Mouse (Mus musculus): ENCODE data around the gene Gpc1.

Gene Gpc1

DNA sequence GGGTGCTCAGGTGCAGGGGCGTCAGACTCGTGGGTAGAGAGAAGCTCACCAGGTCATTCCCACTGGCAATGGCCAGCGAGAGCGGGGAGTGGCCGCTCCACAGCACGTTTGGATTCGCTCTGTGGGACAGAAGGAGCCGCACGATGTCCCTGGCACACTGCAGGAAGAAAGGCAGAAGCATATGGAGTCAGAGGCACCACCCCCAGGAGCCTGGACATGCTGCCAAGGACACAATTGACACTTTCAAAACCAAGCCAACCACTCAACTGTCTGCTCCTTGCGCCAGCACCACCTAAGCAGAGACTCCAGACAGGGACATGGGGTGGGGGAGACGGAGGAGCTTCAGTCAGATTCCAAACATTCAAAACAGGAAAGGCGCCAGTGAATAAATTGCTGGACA lies 47.8 kb downstream of the Gpc1 start:
- in situ Hi-C loops (cut with MseI, MboI) = no loop called here

DNA sequence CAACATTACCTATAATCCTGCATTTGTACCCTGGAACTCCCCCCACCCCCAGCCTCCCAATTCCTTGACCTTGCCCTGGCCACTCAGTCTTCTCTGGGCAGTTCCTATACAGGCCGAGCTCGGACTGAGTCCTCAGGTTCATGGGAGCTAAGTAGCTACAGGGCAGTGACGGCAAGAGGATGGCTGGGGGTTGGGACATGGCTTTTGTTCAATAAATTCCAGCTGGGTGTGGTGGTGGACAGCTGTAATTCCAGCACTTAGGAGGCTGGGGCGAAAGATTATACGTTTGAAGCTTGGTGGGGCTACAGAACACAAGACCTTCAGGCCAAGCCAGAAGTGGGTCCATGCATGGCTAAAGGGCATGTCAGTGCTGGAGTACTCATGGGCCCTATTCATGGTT lies 48.7 kb downstream of the Gpc1 start:
- in situ Hi-C loops (cut with MseI, MboI) = no loop called here

DNA sequence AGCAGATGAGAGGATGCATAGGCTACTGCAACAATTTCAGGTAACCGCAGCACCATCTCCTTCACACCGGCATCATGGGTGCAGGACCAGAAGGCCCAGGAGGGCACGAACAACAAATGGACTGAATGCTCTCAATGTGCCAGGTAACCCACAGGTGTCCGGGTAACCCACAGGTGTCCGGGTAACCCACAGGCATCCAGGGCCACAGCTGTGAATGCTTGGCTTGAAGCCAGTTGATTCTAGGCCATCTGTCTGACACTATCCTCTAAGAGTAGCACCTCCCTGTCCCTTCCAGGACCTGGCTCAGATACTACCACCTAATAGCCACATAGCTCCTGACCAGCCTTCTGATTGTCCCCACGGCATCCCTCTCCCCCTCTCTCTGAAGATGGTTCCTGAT lies 50.5 kb downstream of the Gpc1 start:
- in situ Hi-C loops (cut with MseI, MboI) = no loop called here

DNA sequence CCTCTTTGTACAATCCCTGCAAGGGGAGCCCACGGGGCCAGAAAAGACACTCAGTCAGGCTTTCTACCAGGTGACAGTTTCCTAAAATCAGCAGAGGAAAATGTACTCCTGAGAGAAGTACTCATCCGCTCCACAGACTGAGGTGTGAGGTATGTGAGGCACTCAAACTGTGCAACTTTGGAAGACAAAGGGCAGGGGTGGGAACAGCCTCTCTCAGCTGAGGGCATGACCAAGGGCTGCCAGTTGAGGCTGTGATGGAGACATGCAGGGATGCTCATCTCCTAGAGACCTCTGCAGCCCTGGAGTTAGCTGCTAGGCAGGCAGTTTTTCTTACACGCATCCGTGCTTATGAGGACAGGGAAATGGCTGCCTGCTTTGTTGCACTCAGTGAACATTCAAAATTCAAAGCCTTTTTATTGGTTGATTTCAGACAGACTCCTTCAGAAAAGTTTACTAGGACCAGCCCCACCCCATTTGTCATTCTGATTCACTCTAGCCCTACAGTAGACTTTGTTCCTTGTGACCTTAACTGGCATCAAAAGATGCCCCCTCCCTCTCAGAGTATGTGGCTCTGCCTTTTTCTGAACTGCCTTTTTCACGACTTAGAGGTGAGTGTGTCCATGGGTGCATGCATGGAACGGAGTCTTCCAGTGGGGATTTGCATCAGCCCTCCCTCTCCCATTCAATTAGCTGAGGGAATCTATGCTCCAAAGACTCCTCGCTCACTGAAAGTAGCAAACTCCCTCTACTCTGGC lies 57.6 kb downstream of the Gpc1 start:
- in situ Hi-C loops (cut with MseI, MboI) = no loop called here

DNA sequence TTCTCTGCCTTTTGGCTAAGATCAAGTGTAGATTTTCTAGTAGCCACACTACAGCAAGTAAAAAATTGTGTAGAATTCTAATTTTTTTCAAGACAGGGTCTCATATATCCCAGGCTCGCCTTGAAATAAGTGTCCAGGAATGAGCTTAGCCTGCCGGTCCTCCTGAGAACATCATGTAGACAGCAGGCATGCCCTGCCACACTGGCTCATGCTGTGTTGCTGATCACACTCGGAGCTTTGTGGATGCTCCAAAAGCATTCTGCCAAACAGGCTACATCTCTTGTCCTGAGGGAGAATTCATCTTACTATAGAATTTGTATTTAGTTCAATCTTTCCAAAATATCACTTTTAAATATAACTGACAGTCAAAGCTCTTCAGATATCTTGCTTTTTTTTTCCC lies 61.3 kb downstream of the Gpc1 start:
- in situ Hi-C loops (cut with MseI, MboI) = no loop called here

DNA sequence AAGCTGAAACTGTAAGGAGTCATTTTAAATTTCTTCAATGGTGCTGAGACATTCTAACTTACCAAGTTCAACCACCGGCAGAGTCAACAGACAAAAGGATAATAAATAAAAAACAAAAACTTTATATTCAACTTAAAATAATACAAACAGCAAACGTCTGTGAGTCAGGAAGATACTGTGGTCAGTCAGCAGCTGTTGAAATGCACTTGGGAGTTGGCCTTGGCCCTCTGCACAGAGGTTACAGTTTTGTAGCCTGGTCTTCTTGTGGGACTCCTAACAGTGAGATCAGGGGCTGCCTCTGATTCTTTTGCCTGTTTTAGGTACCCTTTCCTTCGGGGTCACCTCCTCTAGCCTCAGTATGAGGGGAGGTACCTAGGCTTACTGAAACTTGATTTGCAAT lies 62.5 kb downstream of the Gpc1 start:
- in situ Hi-C loops (cut with MseI, MboI) = no loop called here

DNA sequence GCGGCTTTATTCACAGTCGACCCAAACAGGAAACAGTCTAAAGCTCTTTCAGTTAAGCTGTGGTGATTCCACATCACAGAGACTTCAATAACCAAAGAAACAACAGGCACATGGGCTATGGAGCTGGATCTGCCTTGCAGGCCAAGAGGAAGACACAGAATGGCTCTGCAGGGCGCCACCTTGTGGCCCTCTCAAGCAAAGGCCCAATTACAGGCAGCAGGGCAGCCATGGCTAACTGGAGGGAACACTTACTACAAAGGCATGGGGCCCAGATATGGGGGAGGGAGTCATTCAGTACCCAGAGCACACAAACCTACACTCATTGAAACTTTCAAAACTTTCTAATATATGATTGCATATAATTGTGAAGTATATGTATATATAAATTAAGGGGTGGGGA lies 63.6 kb downstream of the Gpc1 start:
- in situ Hi-C loops (cut with MseI, MboI) = loop anchor here in 1 of 2 experiments (5.0 kb wide), 1 partner anchor 53 kb away; no protein-coding TSS in a partner anchor

DNA sequence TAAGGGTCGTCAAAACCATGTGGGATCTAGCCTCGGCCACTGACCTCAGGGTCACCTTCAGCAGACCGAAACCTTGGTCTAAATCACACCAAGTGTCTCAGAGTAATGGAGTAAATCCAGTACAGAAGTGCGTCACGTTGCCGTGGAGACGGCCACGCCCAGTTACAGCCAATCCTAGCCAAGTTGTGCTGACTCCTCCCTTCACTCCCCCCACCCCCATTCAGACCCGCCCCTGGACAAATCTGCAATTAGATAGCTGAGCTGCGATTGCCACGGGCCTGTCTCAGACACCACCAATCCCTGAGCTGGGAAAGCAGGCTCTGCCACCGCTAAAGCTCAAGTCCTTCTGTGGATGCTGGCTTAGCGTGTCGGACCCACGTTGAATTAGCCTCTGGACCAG lies 71.3 kb downstream of the Gpc1 start, which contains the start of gene Ankmy1:
TSS of gene Ankmy1 (minus strand) at position 121 of the 400 bp plus-strand sequence.
- in situ Hi-C loops (cut with MseI, MboI) = no loop called here

DNA sequence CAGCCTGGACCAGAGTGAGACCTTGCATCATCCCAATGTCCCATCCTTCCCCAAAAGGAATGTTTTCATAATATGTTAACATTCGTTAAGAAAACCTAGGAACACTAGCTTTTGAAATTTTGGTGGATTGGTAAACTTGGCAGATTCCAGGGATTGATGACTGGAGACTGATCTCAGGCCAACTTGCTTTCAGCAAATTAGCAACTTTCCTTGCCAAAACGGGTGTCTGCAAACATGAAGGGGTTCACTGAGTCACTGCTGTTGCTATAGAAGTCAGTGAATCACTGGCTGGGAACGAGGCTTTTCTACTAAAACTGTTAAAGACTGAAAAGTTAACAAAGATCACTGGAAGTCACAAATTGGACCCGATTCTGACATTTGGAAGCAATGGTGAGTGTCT lies 72.2 kb downstream of the Gpc1 start:
- in situ Hi-C loops (cut with MseI, MboI) = no loop called here

DNA sequence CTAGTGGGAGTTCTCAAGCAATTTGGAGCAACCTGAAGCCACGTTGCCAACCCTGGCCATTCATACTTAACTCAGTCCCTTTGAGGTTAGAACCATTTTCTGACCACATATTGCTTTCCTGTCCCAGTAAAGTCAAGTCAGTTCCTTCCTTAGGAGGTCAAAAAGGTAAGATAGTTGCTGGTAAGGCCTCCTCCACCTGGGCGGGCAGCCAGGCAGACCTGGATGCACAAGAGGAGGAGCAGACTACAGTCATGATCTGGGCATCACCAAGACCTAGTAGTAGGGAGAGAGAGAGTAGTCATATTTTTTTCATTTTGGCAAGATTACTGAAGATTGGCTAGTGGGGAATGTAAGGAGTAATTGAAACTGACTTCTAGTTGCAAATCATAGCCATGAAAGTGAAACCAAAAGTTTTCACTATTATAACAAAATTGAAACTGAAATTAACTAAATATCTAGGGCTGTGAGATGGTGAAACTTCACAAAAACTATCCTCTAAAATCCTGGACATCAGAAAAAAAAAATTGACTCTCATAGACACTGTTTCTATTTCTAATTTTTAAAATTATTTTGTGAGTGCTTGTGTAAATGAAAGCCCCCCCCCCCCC lies 74.4 kb downstream of the Gpc1 start:
- in situ Hi-C loops (cut with MseI, MboI) = no loop called here

DNA sequence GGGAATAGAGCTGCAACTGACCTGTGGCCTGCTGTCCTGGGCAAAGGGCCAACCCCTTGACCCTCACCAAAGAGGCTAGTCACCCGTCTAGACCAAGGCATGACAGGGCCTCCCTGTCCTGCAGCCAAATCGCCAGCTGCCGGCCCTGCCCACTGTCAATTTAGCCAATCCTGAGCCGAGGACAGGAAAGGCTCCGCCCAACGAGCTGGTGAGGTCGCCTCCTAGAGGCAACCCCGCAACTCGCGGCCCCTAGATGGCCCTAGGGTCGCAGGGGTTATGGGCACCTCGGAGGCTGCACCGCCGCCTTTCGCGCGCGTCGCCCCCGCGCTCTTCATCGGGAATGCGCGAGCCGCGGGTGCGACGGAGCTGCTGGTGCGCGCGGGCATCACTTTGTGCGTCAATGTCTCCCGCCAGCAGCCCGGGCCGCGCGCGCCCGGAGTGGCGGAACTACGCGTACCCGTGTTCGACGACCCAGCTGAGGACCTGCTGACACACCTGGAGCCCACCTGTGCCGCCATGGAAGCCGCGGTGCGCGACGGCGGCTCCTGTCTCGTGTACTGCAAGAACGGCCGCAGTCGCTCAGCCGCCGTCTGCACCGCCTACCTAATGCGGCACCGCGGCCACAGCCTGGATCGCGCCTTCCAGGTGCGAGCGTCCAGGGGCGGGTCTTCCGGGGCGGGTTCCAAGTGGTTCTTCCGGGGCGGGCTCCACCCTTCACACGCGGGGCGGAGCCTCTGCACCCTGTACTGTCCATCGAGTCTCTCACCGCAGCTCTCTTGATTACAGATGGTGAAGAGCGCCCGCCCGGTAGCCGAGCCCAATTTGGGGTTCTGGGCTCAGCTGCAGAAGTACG lies 75.6 kb downstream of the Gpc1 start, which contains the start of gene Dusp28:
TSS of gene Dusp28 (plus strand) at position 203 of the 853 bp plus-strand sequence.
- in situ Hi-C loops (cut with MseI, MboI) = no loop called here

DNA sequence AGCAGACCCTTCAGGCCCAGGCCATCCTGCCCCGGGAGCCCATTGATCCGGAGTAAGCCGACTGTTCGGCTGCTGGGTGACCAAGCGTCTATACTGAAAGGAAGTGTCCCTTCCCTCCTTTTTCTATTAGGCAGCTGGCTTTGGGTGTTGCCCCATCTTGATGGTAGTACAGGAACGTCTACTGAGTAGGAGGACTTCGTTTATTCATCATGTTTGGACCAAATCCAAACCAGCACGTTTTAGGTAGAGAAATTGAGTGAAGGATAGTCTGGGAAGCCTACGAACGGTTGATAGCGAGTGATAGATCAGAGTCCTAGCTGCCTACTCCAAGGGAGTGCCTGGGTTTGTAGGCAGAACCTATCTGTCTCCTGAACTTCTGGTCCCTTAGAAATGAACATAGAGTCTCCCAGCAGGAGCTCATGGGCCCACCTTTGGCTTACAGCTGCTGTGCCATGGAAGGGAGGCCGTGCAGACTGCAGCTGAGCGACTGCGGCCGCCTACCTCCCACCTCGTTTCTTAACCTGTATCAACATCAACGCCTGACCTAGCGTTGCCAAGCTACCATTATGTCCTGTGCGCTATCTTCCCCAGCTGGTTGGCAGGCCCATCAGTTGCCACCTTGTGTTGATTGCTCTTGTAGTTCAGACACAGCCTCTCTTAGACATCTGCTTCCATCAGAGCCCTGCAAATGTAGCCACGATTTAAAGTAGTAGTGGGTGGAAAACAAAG lies 76.4 kb downstream of the Gpc1 start:
- in situ Hi-C loops (cut with MseI, MboI) = no loop called here

DNA sequence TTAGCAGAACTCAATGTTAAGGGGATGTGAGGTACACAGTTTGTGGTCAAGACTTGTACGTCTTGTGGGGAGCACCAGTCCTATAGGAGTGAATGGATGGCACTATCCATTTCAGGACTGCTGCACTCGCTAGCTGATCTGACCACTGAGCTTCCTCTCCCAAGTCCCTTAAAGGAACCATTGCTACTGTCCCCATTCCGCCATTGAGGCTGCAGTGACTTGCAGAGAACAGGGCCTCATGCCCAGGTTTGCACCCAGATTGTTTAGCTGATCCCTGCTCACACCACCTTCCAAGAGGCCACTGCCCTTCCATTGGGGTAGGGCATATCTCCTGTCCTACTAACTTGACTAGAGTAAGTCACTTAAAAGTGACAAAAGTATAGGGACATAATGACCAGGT lies 77.2 kb downstream of the Gpc1 start:
- in situ Hi-C loops (cut with MseI, MboI) = no loop called here

DNA sequence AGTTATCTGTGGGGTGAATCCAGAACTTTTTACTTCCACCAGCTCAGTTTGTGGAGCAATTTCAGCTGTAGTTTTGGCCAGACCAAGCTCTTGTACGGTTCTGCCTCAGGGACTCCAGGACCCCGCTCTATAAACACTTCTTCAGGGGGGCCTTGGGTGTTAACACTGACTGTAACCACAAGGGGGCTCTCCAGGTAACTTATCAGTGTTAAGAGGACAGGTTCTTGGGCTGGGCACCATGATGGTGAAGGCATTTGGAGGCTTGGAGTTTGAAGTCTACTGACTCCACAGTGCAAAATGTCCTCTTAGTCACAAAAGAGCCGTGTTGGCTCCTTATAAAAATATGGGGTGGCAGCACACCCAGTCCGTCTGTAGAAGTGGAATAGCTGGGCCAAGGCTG lies 77.6 kb downstream of the Gpc1 start:
- in situ Hi-C loops (cut with MseI, MboI) = no loop called here

Data from mouse trophoblast stem cell (cell line).